Mouse (Mus musculus) embryonic facial prominence, embryonic 11.5 days (tissue): ENCODE measurements at regions not wholly inside any gene's neighbourhood (a gene's known extent, or its start where the extent isn't known, plus 50 kb on each side); places are given as distances from the start of the nearest gene placed in this dataset.

Source experiments
- ATAC-seq: fragments of 200-750 bp; cut with Nextera tagmentation; replicated peaks from 2 replicates; pipeline ENCODE4 v1.8.0; 2017; ENCODE audit warnings: low read depth; ENCODE audit not compliant: insufficient number of reproducible peaks, low FRiP score, low TSS enrichment
- DNase-seq: peaks from one replicate; pipeline ENCODE4 v3.0.0-alpha.2; 2015; ENCODE audit warnings: low spot score
- H3K27ac ChIP-seq: fragments of 300-500 bp; sonication (generic); replicated peaks from 2 replicates; pipeline ENCODE4 v1.5.1; 2014; ENCODE audit warnings: mild to moderate bottlenecking, low read depth, low read length, control low read depth
- H3K27me3 ChIP-seq: fragments of 300-500 bp; sonication (generic); 2 replicates; pipeline ENCODE4 v1.6.1; 2014; ENCODE audit warnings: mild to moderate bottlenecking, low read length, moderate library complexity, mixed read lengths; ENCODE audit not compliant: control insufficient read depth, insufficient read depth
- H3K36me3 ChIP-seq: fragments of 300-500 bp; sonication (generic); replicated peaks from 2 replicates; pipeline ENCODE4 v1.6.1; 2014; ENCODE audit warnings: low read depth, mild to moderate bottlenecking, low read length, moderate library complexity, mixed read lengths; ENCODE audit not compliant: control insufficient read depth, insufficient read depth
- H3K4me1 ChIP-seq: fragments of 300-500 bp; sonication (generic); 2 replicates; pipeline ENCODE4 v1.6.1; 2014; ENCODE audit warnings: low read length, mixed read lengths; ENCODE audit not compliant: control insufficient read depth, insufficient read depth
- H3K4me2 ChIP-seq: fragments of 300-500 bp; sonication (generic); 2 replicates; pipeline ENCODE4 v1.6.1; 2014; ENCODE audit warnings: low read depth, mild to moderate bottlenecking, control low read depth, low read length, moderate library complexity
- H3K4me3 ChIP-seq: fragments of 300-500 bp; sonication (generic); 2 replicates; pipeline ENCODE4 v1.5.1; 2014; ENCODE audit warnings: low read depth, low read length, control low read depth
- H3K9ac ChIP-seq: fragments of 300-500 bp; sonication (generic); replicated peaks from 2 replicates; pipeline ENCODE4 v1.6.1; 2014; ENCODE audit warnings: mild to moderate bottlenecking, control low read depth, low read length
- H3K9me3 ChIP-seq: fragments of 300-500 bp; sonication (generic); replicated peaks from 2 replicates; pipeline ENCODE4 v1.6.1; 2016; ENCODE audit warnings: mild to moderate bottlenecking, low read length, inconsistent platforms, mixed read lengths; ENCODE audit not compliant: control insufficient read depth
- WGBS: fragments of 180-500 bp; shearing (Covaris S2); extraction: QIAGEN DNeasy Blood & Tissue Kit; methylation state at CpG from one replicate; pipeline ENCODE4 v1.1.7; 2014; 5-methylcytosine and 5-hydroxymethylcytosine counted together

- WGBS, result 31% methylated on average over 1 of the region's 1 CpGs
Measured at GRCm38 (mm10) chr13:79941549-79942295, 941.5 kb upstream of the Arrdc3 start.

More at GRCm38 (mm10) chr13:79941549-79942295, 941.5 kb upstream of the Arrdc3 start:
- H3K9me3 ChIP-seq, result no peaks in the 10 kb centered on the region
- H3K4me2 ChIP-seq, result no peak overlapping the region
- no peaks in the 10 kb centered on the region for H3K27me3 ChIP-seq
- no peaks in the 10 kb centered on the region for H3K4me1 ChIP-seq
- no peak overlapping the region for H3K9ac ChIP-seq
- DNase-seq (peak; percentile 13), ATAC-seq (no peak)
- no peak overlapping the region for H3K27ac ChIP-seq
- H3K4me3 ChIP-seq, result no peak overlapping the region
- no peaks in the 10 kb centered on the region for H3K36me3 ChIP-seq
